Mouse (Mus musculus): Measurements from ENCODE around the gene Camta1.

The Camta1 gene

GRCm38 (mm10) chr4:150937293-150938062, 924.2 kb downstream of the Camta1 start:
- peak; percentile 53 for DNase-seq (ENCODE audit: low read depth, low spot score)

- DNase-seq (ENCODE audit: low read depth, low spot score), result no peak
Measured at GRCm38 (mm10) chr4:150933503-150933902, 928.2 kb downstream of the Camta1 start.

GRCm38 (mm10) chr4:150927789-150928188, 933.9 kb downstream of the Camta1 start:
- peak; percentile 78 for DNase-seq (ENCODE audit: low read depth, low spot score)

GRCm38 (mm10) chr4:150926924-150927705, 934.6 kb downstream of the Camta1 start:
- DNase-seq (ENCODE audit: low read depth, low spot score), result peak; percentile 71

- DNase-seq (ENCODE audit: low read depth, low spot score), result peak; percentile 62
Measured at GRCm38 (mm10) chr4:150925923-150926322, 935.8 kb downstream of the Camta1 start.

GRCm38 (mm10) chr4:150924936-150925335, 936.7 kb downstream of the Camta1 start:
- peak; percentile 82 for DNase-seq (ENCODE audit: low read depth, low spot score)

- peak; percentile 89 for DNase-seq (ENCODE audit: low read depth, low spot score)
Measured at GRCm38 (mm10) chr4:150924308-150924707, 937.4 kb downstream of the Camta1 start.

- DNase-seq (ENCODE audit: low read depth, low spot score), result peak; percentile 74
Measured at GRCm38 (mm10) chr4:150921206-150921605, 940.5 kb downstream of the Camta1 start.

- peak; percentile 73 for DNase-seq (ENCODE audit: low read depth, low spot score)
Measured at GRCm38 (mm10) chr4:150917336-150918027, 944.2 kb downstream of the Camta1 start.

GRCm38 (mm10) chr4:150915181-150915906, 946.3 kb downstream of the Camta1 start:
- DNase-seq (ENCODE audit: low read depth, low spot score), result peak; percentile 88

- DNase-seq (ENCODE audit: low read depth, low spot score), result peak; percentile 98
Measured at GRCm38 (mm10) chr4:150914290-150914733, 947.4 kb downstream of the Camta1 start, which contains the start of the genes Park7 and Tnfrsf9. TSS of gene Park7 (minus strand) at chr4:150914437. TSS of gene Tnfrsf9 (plus strand) at chr4:150914562.

- peak; percentile 36 for DNase-seq (ENCODE audit: low read depth, low spot score)
Measured at GRCm38 (mm10) chr4:150913743-150914142, 947.9 kb downstream of the Camta1 start.

- no peak for DNase-seq (ENCODE audit: low read depth, low spot score)
Measured at GRCm38 (mm10) chr4:150910164-150910951, 951.3 kb downstream of the Camta1 start.

GRCm38 (mm10) chr4:150909451-150910156, 952.1 kb downstream of the Camta1 start:
- DNase-seq (ENCODE audit: low read depth, low spot score), result peak; percentile 99

GRCm38 (mm10) chr4:150908512-150908911, 953.2 kb downstream of the Camta1 start:
- DNase-seq (ENCODE audit: low read depth, low spot score), result peak; percentile 48

GRCm38 (mm10) chr4:150907099-150907498, 954.6 kb downstream of the Camta1 start:
- no peak for DNase-seq (ENCODE audit: low read depth, low spot score)

GRCm38 (mm10) chr4:150903091-150903742, 958.5 kb downstream of the Camta1 start:
- DNase-seq (ENCODE audit: low read depth, low spot score), result peak; percentile 50

- no peak for DNase-seq (ENCODE audit: low read depth, low spot score)
Measured at GRCm38 (mm10) chr4:150902062-150902461, 959.6 kb downstream of the Camta1 start.

- DNase-seq (ENCODE audit: low read depth, low spot score), result peak; percentile 75
Measured at GRCm38 (mm10) chr4:150901651-150902050, 960.0 kb downstream of the Camta1 start.
